Mouse (Mus musculus) cerebellum, postnatal 36 days (tissue): ENCODE measurements around the gene Trappc4.
A peak's percentile ranks its signal among the peaks of the same experiment; 100 is the strongest.
"Not testable (repeated sequence)": the region's sequence is repeated elsewhere in the genome, so short reads cannot be mapped to it uniquely, and the experiment has no call there.

Experiments
- DNase-seq, 2 experiments: peaks; one replicate each; pipeline ENCODE4 v3.0.0; 2021 to 2022; ENCODE audit warnings: mixed read lengths in 2 of 2

Gene Trappc4

DNA sequence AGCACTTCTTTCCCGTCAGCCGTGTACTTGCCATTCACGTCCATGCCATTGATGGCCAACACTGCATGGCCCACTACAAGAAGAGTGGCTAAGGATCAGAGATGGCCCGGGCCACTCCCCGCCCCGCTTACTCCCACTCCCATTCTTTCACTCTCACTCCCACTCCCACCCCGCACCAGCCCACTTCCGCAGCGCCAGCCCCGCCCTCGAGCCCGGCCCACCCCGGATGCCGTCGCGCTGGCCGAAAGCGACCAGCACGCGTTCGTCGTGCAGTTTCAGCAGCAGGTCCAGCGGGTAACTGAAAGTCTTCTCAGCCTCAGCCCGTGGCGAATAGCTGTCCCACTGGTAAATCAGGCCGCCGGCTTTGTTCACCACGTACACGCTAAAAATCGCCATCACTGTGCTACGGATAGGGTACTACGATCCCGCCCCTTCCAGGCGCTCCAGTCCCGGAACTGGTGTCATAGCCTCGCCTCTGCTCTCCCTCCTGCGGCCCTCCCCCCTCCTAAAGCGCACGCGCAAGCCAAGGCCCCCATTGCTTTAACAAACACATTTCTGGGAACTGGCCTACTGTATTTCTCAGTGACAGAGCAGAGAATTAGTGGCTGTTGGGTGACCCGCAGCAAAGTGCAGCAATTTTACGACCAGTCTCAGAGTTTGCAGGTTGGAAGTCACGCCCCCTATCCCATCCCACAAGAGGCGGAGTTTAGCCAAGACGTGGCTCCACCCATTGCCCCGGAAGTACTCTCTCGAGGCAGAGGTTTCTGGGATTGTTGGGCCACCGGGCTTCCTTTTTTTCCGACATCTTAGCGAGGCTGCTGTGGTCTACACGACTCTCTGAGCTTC lies at the start of gene Trappc4, which contains the start of gene Rps25:
Trappc4 (minus strand) TSS at position 695 of the 846 bp plus-strand sequence.
Rps25 (plus strand) TSS at position 234 of the 846 bp plus-strand sequence.
- peak; percentile 91 to 93 for DNase-seq

GRCm38 (mm10) chr9:44454891-44455220 lies 47.5 kb upstream of the Trappc4 start, which contains the start of gene Upk2:
Upk2 (minus strand) TSS chr9:44454976.
- no peak for DNase-seq

- peak; percentile 88 to 90 for DNase-seq
Observed at GRCm38 (mm10) chr9:44454132-44454890, 46.9 kb upstream of the Trappc4 start.

DNA sequence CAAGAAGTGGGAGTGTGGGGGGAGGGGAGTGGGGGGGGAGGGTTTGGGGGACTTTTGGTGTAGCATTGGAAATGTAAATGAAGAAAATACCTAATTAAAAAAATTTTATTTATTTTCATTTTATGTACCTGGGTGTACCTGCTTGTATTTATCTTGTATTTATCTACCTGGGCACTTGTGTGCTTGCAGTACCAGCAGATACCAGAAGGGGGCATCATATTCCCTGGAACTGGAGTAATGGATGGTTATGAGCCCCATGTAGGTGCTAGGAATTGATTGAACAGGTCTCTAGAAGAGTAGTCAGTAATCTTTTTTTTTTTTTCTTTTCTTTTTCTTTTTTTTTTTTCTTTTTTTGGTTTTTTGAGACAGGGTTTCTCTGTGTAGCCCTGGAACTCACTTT lies 43.0 kb upstream of the Trappc4 start:
- peak in 1 of 2 experiments; percentile 21 for DNase-seq

- not testable (repeated sequence) for DNase-seq
Observed at GRCm38 (mm10) chr9:44444402-44445025, 37.1 kb upstream of the Trappc4 start.

DNA sequence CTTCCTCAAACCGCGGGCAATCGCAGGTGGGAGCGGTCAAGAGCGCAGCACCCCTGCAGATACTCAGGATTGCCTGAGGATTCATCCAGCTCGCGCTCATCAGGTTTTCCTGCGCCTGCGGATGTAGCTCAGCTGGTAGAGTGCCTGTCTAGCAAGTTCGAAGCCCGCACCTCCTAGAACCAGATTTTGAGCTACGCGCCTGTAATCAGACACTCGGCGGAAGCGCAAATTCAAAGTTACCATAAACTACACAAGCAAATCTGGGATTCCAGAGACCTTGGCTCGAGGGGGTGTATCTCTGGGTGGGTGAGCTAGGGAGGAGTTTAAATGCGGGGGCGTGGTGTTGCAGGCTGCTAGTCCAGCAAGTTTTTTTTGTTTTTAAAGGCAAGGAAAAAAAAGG lies 33.6 kb upstream of the Trappc4 start, which contains the start of gene Foxr1:
Foxr1 (minus strand) TSS at position 176 of the 400 bp plus-strand sequence.
- no peak for DNase-seq

DNA sequence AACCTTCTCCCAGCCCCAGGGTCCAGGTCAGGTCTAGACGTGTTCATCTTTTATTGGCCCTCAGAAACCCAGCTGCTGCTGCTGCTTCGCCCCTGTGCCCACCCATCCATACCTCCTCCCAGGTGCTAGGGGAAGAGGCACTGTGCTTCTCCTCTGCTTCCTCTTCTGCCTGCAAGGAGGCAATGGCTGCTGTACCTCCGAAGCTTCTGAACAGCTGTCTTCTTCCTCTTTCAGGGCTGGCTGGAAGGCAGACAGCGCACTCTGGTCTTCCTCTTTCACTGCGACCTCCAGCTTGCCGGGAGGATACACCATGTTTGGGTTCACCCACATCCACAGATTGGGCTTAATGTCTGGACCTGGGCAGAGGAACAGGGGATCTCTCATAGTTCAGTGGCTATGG lies 28.3 kb upstream of the Trappc4 start:
- DNase-seq, result no peak

- no peak for DNase-seq
Observed at GRCm38 (mm10) chr9:44432577-44433185, 25.3 kb upstream of the Trappc4 start.

DNA sequence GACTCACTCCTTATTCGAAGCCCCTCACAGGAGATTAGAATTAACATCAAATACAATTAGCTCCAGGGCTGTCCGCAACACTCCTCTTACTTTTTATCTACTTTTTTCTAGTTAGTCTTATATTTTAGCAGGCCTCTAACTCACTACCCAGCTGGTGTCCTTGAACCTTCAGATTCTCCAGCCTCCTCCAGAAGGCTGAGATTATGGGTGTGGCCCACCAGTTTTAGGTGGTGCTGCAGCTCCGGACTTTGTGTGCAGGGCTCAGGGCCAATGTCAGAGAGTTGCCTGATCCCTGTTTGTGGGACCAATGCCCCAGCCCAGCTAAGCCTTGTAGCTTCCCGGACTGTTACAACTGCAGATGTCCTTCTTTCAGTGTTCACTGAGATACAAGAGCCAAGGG lies 16.2 kb upstream of the Trappc4 start:
- DNase-seq, result no peak

GRCm38 (mm10) chr9:44420280-44420898 lies 13.0 kb upstream of the Trappc4 start:
- DNase-seq, result no peak

- DNase-seq, result not testable (repeated sequence)
Observed at GRCm38 (mm10) chr9:44419730-44420129, 12.3 kb upstream of the Trappc4 start.

- DNase-seq, result peak in 1 of 2 experiments; percentile 16
Observed at GRCm38 (mm10) chr9:44418519-44419385, 11.4 kb upstream of the Trappc4 start, which contains the start of gene Ccdc84. Ccdc84 (minus strand) TSS chr9:44418569.

DNA sequence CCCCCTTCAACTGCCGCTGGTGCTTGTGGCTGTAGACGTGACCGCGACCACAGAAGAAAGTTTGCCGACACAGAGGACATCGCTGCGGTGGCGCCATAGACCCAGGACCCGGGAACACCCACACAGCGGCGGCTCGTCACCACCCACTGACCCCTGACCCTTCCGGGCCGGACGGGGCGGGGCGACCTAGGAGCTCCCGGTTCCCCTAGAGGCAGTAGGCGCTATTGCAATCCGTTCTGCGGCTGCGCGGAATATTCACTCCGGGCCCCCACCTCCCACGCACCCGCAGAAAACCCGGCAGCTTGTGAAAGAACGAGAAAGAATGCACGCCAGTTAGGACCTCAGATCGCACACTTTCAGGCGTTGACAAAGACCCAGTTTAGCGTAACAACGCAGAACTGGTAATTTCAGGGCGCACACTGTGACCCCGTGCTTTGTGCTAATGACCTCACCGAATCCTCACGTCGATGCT lies 10.5 kb upstream of the Trappc4 start:
- DNase-seq, result peak; percentile 93 to 97

DNA sequence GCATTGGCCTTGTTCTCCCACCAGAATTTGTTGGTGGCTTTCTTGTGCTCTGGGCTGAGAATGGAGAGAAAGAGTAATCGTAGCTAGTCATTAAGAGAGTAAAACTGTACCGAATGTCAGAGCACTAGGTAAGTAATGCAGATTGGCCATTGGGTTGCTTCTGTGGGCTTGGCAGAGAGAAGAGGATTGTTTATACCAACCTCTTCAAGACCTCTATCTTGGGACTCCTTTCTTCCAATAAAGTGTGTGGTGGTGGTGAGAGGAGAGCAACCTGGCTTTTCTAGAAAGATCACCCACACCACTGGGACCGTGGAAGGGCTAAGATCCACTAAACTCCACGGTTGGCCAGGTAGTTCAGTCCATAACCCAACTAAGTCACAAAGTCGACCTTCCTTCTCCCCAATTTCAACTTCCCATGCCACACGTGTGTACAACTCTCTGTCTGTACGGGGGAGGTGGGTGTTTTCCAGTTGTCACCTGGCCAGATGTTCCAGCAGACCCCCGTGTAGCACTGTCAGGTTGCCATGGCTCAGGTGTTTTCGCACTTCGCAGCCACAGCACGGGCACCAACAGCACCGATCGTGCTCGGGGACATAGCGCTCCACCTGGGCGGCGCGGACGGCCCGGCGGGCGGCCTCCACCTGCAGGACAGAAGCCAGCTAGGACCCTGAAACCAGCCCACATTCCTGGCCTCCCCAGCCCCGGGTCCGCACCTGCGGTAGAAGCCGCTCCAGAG lies 9.9 kb upstream of the Trappc4 start:
- no peak for DNase-seq

GRCm38 (mm10) chr9:44412781-44413180 lies 5.4 kb upstream of the Trappc4 start:
- DNase-seq, result no peak

- no peak for DNase-seq
Observed at GRCm38 (mm10) chr9:44412306-44412705, 4.9 kb upstream of the Trappc4 start.

DNA sequence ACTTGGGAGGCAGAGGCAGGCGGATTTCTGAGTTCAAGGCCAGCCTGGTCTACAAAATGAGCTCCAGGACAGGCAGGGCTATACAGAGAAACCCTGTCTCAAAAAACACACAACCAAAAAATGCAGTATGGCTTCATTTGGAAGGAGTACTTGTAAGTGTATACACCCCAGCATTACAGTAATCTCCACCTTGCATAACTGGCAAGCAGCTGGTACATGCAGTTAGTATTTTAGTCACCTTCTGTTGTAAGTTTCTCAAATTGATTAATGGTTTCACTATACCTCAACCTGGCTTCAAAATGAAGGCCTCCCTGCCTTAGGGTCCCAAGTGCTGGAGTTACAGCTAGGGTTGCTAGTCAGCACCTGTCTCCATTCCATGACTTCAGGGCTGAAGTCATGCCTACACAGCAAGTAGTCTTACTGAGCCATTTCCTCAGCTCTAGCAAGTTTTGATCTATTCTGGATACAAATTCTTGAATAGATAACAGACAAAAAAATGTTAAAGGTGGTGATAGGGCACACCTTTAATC lies 4.3 kb upstream of the Trappc4 start:
- no peak for DNase-seq

DNA sequence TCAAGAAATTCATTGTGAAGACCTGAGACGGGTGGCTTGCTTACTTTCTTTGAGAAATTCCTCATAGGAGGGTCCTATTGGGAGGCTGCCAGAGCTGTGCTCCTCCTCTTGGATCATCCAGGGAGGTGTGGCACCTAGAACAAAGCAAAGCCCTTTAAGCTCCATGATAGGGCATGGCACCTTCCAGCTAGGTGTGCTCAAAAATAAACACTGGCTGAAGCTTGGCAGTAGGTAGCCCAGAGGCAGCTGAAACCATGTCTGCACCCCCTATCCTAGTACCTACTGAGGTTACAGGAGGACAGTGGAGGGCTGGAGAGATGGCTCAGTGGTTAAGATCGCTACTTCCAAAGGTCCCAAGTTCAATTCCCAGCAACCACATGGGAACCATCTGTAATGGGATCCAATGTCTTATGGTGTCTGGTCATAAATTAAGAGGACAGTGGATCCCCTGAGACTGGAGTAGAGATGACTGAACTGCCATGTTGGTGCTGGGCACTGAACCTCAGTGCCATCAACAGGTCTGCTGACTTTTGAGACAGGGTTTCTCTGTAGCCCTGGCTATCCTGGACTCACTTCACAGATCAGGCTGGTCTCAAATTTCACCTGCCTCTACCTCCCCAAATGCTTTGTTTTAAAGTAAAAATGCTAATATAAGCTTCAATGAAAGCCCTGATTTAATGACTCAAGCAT lies 3.4 kb upstream of the Trappc4 start:
- no peak for DNase-seq

DNA sequence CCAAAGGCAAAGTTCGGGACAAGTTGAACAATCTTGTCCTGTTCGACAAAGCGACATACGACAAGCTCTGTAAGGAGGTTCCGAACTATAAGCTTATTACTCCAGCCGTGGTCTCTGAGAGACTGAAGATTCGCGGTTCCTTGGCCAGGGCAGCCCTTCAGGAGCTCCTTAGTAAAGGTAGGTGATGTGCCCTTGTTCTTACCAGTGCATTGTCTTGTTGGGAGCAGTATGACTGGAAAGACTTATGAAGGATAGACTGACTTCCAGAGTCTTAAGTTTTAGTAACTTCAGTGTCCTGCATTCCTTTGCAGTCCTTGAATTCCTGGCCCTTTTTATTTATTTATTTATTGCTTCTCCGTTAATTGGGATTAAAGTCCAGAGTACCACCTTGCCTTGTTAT lies 1.3 kb upstream of the Trappc4 start:
- not testable (repeated sequence) for DNase-seq

DNA sequence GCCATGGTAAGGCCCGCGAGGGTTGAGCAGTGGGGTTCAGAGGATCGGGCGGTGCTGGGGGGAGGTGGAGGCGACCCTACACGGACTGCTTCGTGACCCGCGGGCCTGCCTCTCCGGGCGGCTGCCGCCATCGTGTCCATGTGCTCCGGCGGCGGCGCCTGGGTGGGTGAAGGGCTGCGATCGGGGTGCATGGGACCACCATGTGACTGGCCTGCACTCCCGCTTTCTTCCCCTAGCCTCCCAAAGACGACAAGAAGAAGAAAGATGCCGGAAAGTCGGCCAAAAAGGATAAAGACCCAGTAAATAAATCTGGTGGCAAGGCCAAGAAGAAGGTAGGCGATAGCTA lies 325 bp upstream of the Trappc4 start:
- DNase-seq, result no peak
